Mouse (Mus musculus): Measurements from ENCODE around the gene Ankrd11.
"Not testable (repeated sequence)": the region's sequence is repeated elsewhere in the genome, so short reads cannot be mapped to it uniquely, and the experiment has no call there.

Gene Ankrd11

DNA sequence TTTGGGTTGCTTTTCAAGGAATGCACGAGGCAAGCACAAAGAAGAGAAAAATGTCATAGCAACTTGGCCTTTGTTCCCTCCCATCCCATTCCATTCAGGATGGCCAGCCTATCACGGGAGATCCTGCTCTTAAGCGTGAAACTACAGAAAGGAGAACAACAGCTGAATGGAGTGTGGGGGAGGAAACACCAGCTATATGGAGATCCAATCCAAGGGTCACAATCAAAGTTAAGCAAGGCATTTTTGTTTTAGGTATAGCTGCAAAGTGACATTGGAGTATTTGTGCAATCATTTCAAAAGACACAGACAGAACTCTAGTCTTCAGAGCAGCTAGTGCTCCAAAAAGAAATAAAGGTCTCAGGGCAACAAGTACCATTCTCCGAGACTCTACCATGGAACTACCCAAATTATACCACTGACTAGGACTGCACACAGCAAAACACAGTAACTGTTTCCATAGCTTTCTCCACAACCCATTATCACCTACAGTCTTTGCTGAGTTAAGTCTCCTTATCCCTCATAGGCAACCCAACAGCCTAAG lies 1.9 kb downstream of the Ankrd11 start:
- in situ Hi-C loops (cut with MseI, MboI), result no loop called here

DNA sequence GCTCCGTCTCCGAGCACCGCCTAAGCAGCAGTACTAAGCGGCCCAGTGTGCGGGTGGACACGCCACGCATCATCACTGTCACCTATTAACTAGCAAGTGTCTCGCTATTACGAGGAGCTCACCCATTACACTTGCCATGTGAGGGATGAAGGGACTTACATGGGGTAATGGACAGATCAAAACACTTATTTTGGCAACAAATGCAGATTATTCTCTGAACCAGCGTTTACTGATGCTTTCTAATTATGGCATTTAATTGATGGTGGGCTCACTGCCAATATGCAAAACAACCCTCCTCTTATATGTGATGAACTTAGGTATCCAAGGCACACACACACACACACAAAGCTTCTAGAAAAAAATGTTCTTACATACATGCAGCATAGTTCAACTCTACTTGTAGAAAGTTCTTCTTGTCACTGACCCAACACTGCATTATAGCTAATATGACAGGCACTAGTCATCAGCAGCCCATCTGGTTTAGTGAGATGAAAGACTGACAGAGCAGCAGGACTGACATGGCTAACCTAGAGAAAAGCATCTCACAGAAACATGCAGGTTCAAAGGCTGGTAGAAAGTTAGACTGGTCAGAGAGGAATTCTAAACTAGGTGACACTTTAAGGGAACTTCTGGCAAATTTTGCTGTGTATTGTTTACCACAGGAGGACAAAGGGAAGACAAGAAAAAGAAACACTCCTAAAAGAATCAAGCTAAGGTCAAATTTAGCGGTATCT lies 2.5 kb downstream of the Ankrd11 start:
- in situ Hi-C loops (cut with MseI, MboI), result no loop called here

DNA sequence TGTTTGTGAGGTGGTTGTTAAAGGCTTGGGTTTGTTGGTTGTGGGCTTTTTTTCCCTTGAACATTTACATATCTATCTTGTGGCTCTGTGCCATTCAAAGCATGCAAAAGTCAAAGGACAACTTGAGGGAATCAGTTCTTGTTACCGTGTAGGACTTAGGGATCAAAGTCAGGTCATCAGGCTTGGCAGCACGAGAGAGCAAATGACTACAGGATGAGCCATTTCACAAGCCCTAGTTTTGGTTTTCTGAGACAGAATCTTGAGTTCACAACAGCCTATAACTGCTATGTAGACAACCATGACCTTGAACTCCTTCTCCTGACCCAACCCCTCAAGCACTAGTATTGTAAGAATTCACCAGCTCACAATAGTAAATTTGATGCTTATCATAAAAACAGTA lies 3.7 kb downstream of the Ankrd11 start:
- in situ Hi-C loops (cut with MseI, MboI), result no loop called here

DNA sequence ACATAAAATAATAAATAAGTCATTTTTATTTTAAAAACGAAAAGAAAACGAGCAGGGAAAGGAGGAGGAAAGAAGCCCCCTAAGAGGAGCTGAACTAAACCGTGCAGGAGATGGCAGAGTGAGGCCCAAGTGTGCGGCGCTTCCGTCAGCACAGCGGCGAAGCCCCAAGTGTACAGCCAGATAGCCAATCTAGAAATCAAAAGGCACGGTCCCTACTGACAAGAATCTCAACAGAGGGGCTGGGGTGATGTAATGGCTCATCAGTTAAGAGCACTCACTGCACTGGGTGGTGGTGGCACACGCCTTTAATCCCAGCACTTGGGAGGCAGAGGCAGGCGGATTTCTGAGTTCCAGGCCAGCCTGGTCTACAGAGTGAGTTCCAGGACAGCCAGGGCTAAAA lies 4.6 kb downstream of the Ankrd11 start:
- in situ Hi-C loops (cut with MseI, MboI), result no loop called here

DNA sequence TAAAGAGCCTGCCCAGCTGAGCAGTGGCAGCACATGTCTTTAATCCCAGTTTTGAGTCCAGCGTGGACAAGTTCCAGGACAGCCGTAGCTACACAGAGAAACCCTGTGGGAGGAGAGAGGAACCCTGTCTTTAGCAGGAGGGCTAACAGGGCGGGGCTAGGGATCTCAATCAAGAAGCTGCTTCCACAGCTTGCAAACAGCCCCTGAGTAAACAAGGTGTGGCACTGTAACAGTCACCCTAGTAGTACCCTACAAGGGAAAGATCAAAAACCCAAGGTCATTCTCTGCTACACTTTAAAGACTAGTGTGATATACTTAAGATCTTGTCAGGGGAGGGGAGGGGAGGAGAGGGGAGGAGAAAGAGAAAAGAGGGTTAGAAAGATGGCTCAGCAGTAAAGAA lies 5.1 kb downstream of the Ankrd11 start:
- in situ Hi-C loops (cut with MseI, MboI), result no loop called here

DNA sequence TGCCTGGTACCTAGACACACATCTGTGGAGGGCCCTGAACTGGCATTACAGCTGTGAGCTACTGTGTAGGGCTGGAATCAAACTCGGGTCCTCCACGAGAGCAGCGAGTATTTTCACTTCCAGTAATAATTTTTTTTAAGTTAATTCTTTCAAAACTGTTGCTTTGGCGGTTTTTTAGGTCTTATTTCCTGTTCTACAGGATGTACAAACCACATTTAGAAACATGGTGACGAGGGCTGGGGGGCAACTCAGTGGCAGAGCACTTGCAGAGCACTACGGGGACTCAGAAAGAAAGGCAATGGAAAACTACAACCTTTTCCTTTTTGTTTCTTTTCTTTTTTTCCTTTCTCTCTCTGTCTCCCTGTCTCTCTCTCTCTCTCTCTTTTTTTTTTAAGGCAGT lies 7.9 kb downstream of the Ankrd11 start:
- in situ Hi-C loops (cut with MseI, MboI), result no loop called here

DNA sequence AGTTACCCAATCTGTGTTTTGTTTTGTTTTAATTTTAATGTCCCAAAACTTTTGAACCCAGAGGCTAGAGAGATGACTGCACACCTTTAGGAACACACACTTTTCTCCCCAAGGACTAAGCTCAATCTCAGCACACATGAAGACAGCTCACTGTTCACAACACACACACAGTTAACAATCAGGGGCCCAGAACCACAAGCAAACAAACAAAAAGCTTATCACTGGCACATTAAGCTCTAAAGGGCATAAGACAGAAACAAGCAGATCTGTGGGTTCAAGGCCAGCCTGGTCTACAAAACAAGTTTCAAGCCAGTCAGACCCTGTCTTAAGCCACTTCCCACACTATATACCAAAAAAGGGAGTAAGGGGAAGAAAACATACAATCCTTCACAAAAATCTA lies 8.6 kb downstream of the Ankrd11 start:
- in situ Hi-C loops (cut with MseI, MboI), result no loop called here

DNA sequence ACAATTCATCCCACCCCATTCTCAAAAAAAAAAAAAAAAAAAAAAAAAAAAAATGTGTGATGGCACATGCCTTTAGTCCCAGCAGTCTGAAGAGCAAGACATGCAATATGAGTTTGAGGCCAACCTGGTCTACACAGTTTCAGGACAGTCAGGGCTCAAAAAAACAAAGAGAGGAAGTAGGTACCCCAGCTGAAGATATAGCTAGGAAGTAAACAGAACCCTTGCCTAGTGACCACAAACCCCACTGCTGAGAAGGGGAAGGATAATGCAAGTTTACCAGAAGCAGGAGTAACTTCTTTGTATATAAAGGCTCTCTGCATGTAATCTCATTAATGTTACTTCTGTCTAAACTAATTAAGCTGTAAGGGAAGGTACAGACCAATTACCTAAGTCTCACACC lies 9.3 kb downstream of the Ankrd11 start:
- in situ Hi-C loops (cut with MseI, MboI), result no loop called here

DNA sequence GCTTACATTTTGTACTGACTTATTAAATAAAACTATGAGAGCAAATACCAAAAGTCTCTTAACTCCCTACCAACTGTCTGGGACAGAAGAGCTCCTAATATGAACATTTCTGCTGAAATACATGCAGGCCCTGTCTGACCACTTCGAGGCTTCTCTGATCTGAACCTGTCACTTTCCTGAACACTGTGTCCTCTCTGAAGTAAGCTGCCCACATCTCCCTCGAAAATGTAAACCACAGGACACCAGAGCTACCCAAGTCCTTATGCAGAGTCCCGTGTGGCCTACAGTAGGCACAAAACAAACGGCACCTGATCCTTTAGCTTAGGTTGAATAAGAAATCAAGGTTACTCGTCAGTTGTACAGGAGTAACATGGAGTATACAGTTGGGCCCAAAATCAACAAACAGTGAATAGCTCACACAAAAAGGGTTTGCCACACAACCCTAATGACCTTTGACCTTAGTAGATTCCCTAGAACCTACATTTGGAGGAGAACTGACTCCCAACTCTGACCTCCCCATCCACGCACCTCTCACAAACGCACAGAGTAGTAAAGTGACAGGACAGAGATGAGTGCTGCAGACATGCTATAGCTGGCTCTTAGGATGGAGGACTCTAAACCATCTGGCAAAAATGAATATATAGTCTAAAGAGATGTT lies 10.6 kb downstream of the Ankrd11 start:
- in situ Hi-C loops (cut with MseI, MboI), result no loop called here

DNA sequence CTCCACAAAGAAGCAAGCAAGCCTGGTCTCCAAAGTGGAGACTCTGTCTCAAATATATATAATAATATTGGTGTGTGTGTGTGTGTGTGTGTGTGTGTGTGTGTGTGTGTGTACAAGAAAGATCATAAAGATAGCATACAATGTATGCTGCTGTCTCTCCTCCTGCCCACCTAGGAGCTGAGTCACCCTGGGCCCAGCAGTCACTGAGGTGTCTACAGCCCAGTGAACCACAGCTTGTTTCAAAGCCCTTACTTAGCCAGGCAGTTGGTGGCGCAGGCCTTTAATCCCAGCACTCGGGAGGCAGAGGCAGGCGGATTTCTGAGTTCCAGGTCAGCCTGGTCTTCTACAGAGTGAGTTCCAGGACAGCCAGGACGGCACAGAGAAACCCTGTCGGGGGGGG lies 12.0 kb downstream of the Ankrd11 start:
- in situ Hi-C loops (cut with MseI, MboI), result not testable (repeated sequence)

DNA sequence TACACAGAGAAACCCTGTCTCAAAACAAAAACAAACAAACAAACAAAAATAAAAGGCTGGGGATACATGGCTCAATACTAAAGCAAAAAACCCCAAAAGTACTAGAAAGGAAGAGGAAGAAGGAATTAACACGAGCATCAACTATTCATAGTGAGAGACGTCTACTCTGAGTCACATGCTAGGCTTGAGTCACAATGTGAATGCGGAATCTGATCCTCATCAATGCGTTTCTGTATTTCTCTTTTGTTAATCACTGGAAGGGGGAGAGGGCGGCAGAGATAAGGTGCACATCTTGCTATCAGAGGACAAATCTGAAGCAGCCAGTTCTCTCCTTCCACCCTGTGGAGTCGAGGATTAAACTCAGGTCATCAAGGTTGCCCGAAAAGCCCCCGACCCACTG lies 14.3 kb downstream of the Ankrd11 start:
- in situ Hi-C loops (cut with MseI, MboI), result no loop called here

DNA sequence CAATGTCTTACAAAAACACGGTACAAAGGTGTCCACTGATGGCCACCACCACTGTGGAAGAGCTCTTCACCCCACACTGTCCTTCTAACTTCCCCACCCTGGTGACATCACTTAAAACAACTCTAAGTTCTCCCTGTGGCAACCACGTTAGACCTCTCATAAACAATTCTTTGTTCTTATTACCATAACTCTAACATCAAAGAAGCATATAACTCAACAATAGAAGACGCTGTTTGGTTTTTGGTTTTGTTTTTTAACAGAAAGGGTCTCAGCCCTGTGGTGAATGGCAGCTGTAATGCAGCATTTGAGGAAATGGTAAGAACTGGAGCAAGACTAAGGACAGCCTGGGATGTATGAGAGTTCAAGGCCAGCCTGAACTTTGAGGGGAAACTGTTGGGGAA lies 16.1 kb downstream of the Ankrd11 start:
- in situ Hi-C loops (cut with MseI, MboI), result no loop called here

DNA sequence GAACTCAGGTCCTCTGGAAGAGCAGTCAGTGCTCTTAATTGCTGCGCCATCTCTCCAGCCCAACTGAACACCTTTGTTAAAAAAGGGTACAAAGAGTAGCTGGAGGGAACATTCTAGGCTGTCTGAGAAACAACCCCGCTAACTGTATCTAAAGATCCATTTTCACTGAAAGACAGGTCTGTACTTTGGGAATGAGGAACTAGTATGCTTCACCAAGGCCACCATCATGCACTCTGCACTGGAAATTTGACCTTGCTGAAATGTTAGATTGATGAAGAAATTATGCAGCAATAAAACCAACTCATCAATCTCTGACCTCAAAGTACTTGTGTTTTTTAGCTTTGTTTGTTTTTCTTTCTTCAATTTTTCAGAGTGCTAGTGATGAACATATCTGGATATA lies 17.9 kb downstream of the Ankrd11 start:
- in situ Hi-C loops (cut with MseI, MboI), result no loop called here

DNA sequence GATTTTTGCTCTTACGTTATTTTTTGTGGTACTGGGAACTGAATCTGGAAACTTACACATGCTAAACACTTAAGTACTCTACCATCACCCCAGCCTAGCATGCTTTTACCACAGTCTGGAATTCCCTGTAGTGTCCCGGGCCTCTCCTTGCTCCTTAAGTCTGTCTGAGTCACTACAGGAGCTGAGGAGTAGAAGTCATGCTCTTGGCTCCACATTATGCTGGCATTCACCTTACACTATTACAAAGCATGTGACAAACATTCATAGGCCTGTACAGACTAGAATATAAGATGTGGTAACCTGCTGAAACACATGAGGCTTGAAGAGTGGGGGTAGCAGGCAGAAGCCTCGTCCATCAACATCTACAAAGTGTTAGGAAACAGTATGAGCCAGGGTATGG lies 19.4 kb downstream of the Ankrd11 start:
- in situ Hi-C loops (cut with MseI, MboI), result no loop called here

DNA sequence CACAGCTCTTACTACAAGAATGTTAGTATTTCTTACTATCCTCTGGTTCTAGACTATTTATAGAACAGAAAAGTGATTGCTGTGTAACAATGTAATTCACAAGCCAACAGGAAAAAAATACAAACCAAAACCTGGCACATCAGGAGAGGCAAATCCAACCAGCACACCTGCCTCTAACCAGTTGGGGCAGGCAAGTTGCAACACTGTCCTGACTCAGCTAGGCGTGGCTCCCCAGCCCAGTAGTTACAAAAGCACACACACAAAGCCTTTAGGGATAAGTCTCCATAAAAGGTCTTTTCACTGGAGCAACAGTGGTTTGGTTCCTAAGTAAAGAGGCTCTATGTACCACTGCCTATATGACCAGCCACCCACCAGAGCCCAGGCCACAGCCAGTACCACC lies 20.8 kb downstream of the Ankrd11 start:
- in situ Hi-C loops (cut with MseI, MboI), result no loop called here

DNA sequence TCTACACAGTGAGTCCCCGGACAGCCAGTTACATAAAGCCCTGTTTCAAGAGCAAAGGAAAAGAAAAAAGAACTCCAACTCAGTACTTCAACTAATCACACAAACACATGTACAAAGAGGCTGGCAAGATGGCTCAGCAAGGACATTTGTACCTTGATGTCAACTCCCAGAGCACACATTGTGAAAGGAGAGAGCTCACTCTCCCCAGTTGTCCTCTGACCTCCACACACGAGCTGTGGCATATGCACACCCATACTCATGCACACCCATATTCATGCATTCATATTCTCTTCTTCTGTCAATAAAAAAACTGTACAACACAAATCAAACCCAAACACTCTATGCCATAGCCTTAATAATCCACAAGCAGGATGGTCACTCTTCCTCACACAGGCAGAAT lies 21.2 kb downstream of the Ankrd11 start:
- in situ Hi-C loops (cut with MseI, MboI), result no loop called here

DNA sequence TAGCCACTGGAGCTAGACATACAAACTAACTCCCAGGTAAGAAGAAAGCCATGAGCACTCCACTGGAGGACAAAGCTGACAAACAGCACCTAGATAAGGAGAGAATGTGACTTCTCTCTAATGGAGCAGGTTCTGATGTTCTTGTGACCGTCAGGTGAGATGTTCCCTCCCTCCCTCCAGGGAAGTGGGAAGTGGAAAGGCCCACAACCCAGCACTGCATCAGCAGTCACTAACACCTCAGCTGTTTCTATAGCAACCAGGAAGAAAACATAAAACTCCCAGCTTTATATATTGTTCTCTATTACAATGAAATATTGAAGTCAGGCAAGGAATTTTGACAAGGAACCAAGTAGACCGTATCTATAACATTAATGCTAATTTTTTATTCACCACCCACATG lies 22.0 kb downstream of the Ankrd11 start:
- in situ Hi-C loops (cut with MseI, MboI), result no loop called here

DNA sequence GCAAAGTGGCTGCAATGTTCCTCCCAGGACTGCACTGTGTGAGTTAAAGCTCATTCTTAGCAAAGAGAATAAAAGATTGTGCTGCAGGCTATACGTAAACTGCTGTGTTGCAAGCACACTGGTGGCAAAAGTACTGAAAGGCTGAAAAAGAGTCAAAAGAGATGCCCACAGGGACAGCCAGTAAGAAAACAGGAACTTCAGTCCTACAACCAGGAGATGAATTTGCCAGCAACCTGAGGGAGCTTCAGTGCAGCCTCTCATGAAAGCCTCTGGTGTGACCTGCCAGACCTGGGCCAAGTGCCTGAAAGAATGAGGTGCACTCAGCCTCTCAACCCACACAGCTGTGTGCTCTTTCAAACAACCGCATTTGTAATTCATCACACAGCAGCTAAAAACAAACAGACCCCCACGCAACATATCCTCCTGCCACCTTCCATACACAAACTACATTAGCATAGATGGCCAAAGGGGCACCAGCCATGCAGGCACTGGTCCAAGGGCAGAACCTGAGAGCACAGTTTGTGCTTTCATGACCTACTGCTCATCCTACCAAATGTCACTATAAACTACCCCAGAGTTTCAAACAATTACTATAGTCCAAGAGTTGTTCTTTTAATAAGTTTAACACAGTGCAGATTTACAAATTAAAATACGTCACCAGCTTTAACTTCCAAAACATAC lies 23.5 kb downstream of the Ankrd11 start:
- in situ Hi-C loops (cut with MseI, MboI), result no loop called here

DNA sequence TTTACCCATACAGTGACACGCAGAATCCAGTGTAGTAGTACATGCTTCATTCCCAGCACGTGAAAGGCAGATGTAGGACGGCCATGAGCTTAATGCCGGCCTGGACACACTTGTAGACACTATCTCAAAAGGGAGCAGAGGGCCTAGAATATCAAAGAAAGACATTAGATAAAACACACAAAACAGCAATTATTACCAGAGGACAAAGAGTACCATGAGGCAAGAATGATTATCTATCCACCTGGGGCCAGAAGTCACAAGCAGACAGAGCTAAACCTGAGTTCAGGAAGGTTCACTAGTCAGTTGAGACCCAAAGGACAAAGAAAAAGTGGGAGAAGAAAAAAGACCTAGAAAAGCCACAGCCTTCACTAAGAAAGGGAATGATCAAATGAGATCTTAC lies 24.9 kb downstream of the Ankrd11 start:
- in situ Hi-C loops (cut with MseI, MboI), result no loop called here

DNA sequence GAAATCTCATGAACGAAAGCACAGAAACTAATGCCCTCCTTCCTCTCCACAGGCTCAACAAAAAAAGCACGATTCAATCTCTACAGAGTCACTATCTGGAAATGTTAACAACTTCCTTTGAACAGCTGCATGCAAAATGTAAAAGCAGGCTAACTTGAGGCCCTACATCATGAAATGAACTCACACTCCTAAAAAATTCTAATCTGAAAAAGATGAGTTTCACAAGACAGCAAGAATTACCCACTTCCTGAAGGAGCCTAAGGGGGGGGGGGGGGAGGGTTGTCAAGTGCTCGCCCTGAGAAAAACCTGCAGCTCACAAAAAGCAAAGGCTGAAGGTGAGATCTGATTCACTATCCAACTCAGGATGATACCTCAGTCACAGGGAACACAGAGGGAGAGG lies 27.0 kb downstream of the Ankrd11 start:
- in situ Hi-C loops (cut with MseI, MboI), result no loop called here

DNA sequence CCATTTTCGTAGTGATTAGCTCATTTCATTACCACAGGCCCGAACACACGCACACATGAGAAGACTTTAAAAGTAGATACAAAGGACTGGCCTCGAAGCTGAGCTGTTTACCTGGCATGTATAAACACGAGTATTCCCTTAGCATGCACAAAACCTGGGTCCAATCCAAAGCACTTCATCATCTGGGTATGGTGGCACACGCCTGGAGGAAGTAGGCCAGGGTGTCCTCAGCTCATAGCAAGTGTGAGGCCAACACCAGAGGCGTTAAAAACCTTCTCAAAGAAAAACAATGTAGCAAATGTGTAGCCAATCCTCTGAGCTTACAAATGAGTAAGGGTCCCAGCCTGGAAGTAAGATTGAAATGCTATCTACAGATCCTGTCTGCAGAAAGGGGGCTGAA lies 27.6 kb downstream of the Ankrd11 start:
- in situ Hi-C loops (cut with MseI, MboI), result no loop called here

DNA sequence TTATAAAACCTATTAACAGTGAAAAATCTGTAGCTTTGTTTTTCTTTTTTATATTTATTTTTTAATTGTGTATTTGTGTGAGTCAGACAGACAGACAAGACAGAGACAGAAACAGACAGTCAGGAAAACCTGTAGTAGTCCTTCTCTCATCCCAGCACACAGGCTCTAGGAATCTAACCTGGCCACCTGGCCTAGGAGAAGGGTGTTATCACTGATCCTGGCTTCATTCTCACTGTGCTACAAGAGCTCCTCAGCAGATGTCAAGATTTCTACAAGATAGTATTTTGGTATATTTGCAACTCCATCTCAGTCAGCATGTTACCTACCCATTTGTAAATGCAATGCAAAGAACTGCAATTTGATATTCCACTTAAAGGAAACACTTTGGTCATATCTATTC lies 30.8 kb downstream of the Ankrd11 start:
- in situ Hi-C loops (cut with MseI, MboI), result no loop called here

DNA sequence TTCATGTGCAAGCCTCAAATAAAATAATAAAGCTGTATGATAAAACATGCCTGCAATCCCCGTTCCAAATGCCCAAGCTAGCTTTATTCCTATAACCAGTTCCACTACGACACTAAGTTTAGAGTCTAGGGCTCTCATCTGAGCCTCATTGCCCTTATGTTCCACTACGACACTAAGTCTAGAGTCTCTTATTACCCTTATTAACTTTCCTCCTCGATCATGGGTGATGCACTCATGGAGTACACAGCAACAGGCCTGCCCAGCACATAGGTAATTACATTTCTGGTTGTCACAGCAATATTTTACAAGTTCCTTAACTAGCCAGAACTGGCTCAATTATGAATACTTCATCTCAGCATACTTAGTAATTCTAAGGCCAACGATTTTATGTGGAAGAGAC lies 36.3 kb downstream of the Ankrd11 start:
- in situ Hi-C loops (cut with MseI, MboI), result no loop called here
